Mouse (Mus musculus): Measurements from ENCODE around the gene Pxn. TPM values are rescaled to one million over a fixed set of nuclear protein-coding genes. Genes with fewer than 3 reads are reported as not detected.

Pxn gene
- polyA plus RNA-seq, 1 experiment, result 46.8 TPM

DNA sequence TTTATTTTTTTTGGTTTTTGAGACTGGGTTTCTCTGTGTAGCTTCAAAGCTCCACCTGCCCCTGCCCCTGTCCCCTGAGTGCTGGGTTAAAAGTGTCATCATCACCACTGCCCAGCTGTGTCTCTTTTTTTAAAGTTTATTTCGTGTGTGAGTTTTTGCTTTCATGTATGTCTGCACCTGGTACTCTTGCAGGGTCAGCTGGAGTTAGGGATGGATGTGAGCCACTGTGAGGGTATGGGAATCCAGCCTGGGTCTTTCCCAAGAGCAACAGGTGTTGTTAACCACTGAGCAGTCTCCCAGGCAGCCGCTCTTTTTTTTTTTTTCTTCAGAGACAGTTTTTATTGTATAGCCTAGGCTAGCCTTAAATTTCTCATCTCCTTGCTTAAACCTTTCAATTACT is 80.3 kb downstream of the Pxn start:
- H3K36me3 ChIP-seq (ENCODE audit: control insufficient read depth, insufficient read depth), result peaks cover 93% of the 10 kb centered on the region
- TF ChIP-seq MAX (IDR thresholded peaks at IDR 0.05), result no peak
- TF ChIP-seq MYOD1 (IDR thresholded peaks at IDR 0.05; ENCODE audit: control insufficient read depth, insufficient read length, low read depth), result no peak
- no peak for TF ChIP-seq FOSL1 (IDR thresholded peaks at IDR 0.05; ENCODE audit: insufficient read depth, low read length, poor library complexity, severe bottlenecking)
- no peak for TF ChIP-seq USF1 (IDR thresholded peaks at IDR 0.05; ENCODE audit: low read depth)
- no peak for TF ChIP-seq CEBPB (IDR thresholded peaks at IDR 0.05; ENCODE audit: low read depth)
- TF ChIP-seq MYOG (IDR thresholded peaks at IDR 0.05; ENCODE audit: control insufficient read depth, extremely low read depth, insufficient read length), result no peak
- TF ChIP-seq CTCF (IDR thresholded peaks at IDR 0.05; ENCODE audit: control insufficient read depth, insufficient read depth, insufficient read length), result no peak
- H3K4me3 ChIP-seq (ENCODE audit: insufficient read depth, poor library complexity, severe bottlenecking), result no peak overlapping the region
- H3ac ChIP-seq (ENCODE audit: control insufficient read depth, insufficient read length, low read depth), result no peak overlapping the region
- H3K79me2 ChIP-seq (ENCODE audit: control insufficient read depth, insufficient read depth), result no peaks in the 10 kb centered on the region
- H3K27me3 ChIP-seq (ENCODE audit: control insufficient read depth, insufficient read depth, insufficient read length), result no peaks in the 10 kb centered on the region
- no peaks in the 10 kb centered on the region for H3K79me3 ChIP-seq (ENCODE audit: low read depth)

DNA sequence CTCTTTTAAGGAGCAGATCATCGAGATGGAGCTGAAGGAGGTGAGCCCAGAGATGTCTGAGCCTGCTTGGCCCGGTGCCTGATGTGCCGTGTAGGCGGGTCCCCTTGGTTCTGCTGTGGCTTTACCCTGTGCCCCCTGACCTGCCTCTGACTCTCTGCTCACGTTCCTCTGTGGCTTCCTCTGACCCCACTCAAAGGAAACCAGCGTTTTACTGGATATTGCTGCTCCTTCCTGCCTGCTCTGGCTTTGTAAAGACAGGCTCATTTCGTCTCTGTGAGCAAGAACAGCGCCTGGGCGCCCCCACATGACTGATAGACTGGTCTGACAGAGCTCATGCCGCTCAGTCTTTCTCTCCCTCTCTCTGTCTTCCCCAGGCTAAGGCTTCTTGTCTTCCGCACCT is 84.6 kb downstream of the Pxn start:
- TF ChIP-seq USF1 (IDR thresholded peaks at IDR 0.05; ENCODE audit: low read depth), result no peak
- no peak for TF ChIP-seq FOSL1 (IDR thresholded peaks at IDR 0.05; ENCODE audit: insufficient read depth, low read length, poor library complexity, severe bottlenecking)
- no peak for TF ChIP-seq MAX (IDR thresholded peaks at IDR 0.05)
- TF ChIP-seq CTCF (IDR thresholded peaks at IDR 0.05; ENCODE audit: control insufficient read depth, insufficient read depth, insufficient read length), result no peak
- TF ChIP-seq MYOD1 (IDR thresholded peaks at IDR 0.05; ENCODE audit: control insufficient read depth, insufficient read length, low read depth), result no peak
- TF ChIP-seq CEBPB (IDR thresholded peaks at IDR 0.05; ENCODE audit: low read depth), result no peak
- TF ChIP-seq MYOG (IDR thresholded peaks at IDR 0.05; ENCODE audit: control insufficient read depth, extremely low read depth, insufficient read length), result no peak
- H3ac ChIP-seq (ENCODE audit: control insufficient read depth, insufficient read length, low read depth), result no peak overlapping the region
- no peaks in the 10 kb centered on the region for H3K27me3 ChIP-seq (ENCODE audit: control insufficient read depth, insufficient read depth, insufficient read length)
- no peak overlapping the region for H3K4me3 ChIP-seq (ENCODE audit: insufficient read depth, poor library complexity, severe bottlenecking)
- H3K79me2 ChIP-seq (ENCODE audit: control insufficient read depth, insufficient read depth), result no peaks in the 10 kb centered on the region
- peaks cover 87% of the 10 kb centered on the region for H3K36me3 ChIP-seq (ENCODE audit: control insufficient read depth, insufficient read depth)
- no peaks in the 10 kb centered on the region for H3K79me3 ChIP-seq (ENCODE audit: low read depth)

GRCm38 (mm10) chr5:115591506-115591905 is 85.0 kb downstream of the Pxn start:
- H3K4me3 ChIP-seq (ENCODE audit: insufficient read depth, poor library complexity, severe bottlenecking), result no peak overlapping the region
- no peaks in the 10 kb centered on the region for H3K79me3 ChIP-seq (ENCODE audit: low read depth)
- TF ChIP-seq CEBPB (IDR thresholded peaks at IDR 0.05; ENCODE audit: low read depth) (no peak), USF1 (IDR thresholded peaks at IDR 0.05; ENCODE audit: low read depth) (no peak), CTCF (IDR thresholded peaks at IDR 0.05; ENCODE audit: control insufficient read depth, insufficient read depth, insufficient read length) (no peak)
- peaks cover 82% of the 10 kb centered on the region for H3K36me3 ChIP-seq (ENCODE audit: control insufficient read depth, insufficient read depth)
- H3K27me3 ChIP-seq (ENCODE audit: control insufficient read depth, insufficient read depth, insufficient read length), result no peaks in the 10 kb centered on the region
- H3K79me2 ChIP-seq (ENCODE audit: control insufficient read depth, insufficient read depth), result no peaks in the 10 kb centered on the region
- no peak overlapping the region for H3ac ChIP-seq (ENCODE audit: control insufficient read depth, insufficient read length, low read depth)

- H3K79me2 ChIP-seq (ENCODE audit: control insufficient read depth, insufficient read depth), result no peaks in the 10 kb centered on the region
- no peaks in the 10 kb centered on the region for H3K27me3 ChIP-seq (ENCODE audit: control insufficient read depth, insufficient read depth, insufficient read length)
- H3K79me3 ChIP-seq (ENCODE audit: low read depth), result no peaks in the 10 kb centered on the region
- no peak overlapping the region for H3ac ChIP-seq (ENCODE audit: control insufficient read depth, insufficient read length, low read depth)
- peaks cover 68% of the 10 kb centered on the region for H3K36me3 ChIP-seq (ENCODE audit: control insufficient read depth, insufficient read depth)
- H3K4me3 ChIP-seq (ENCODE audit: insufficient read depth, poor library complexity, severe bottlenecking), result no peak overlapping the region
- TF ChIP-seq USF1 (IDR thresholded peaks at IDR 0.05; ENCODE audit: low read depth) (no peak), CTCF (IDR thresholded peaks at IDR 0.05; ENCODE audit: control insufficient read depth, insufficient read depth, insufficient read length) (no peak), CEBPB (IDR thresholded peaks at IDR 0.05; ENCODE audit: low read depth) (no peak), MYOD1 (IDR thresholded peaks at IDR 0.05; ENCODE audit: control insufficient read depth, insufficient read length, low read depth) (no peak), MYOG (IDR thresholded peaks at IDR 0.05; ENCODE audit: control insufficient read depth, extremely low read depth, insufficient read length) (no peak), FOSL1 (IDR thresholded peaks at IDR 0.05; ENCODE audit: insufficient read depth, low read length, poor library complexity, severe bottlenecking) (no peak), MAX (IDR thresholded peaks at IDR 0.05) (no peak)
Measured at GRCm38 (mm10) chr5:115603561-115603960, 97.1 kb downstream of the Pxn start.

Small RNA genes lying within 50 kb of the gene (microRNA-seq; reads per million reads assigned to microRNA genes)
- gene Mir7029 (ENCODE audit: borderline microRNAs expressed), result 0.20 reads per million

Other genes with a start within 250 kb of the Pxn start
- gene Rnf10, start 233.8 kb upstream of the Pxn start, polyA plus RNA-seq (2012; fragmentation: generic; extraction: Trizol), result 194 TPM
- 27.6 TPM for gene Coq5, start 227.0 kb upstream of the Pxn start, polyA plus RNA-seq (2012; fragmentation: generic; extraction: Trizol)
- gene Dynll1, start 205.7 kb upstream of the Pxn start, polyA plus RNA-seq (2012; fragmentation: generic; extraction: Trizol), result 690 TPM
- 113 TPM for gene Srsf9, start 179.5 kb upstream of the Pxn start, polyA plus RNA-seq (2012; fragmentation: generic; extraction: Trizol)
- 9.3 TPM for gene Gatc, start 165.5 kb upstream of the Pxn start, polyA plus RNA-seq (2012; fragmentation: generic; extraction: Trizol)
- gene Triap1, start 165.5 kb upstream of the Pxn start, polyA plus RNA-seq (2012; fragmentation: generic; extraction: Trizol), result 36.8 TPM
- gene Cox6a1, start 157.7 kb upstream of the Pxn start, polyA plus RNA-seq (2012; fragmentation: generic; extraction: Trizol), result 1,861 TPM
- gene Msi1, start 77.1 kb upstream of the Pxn start, polyA plus RNA-seq (2012; fragmentation: generic; extraction: Trizol), result 0.90 TPM
- not detected for gene Pla2g1b, start 40.4 kb upstream of the Pxn start, polyA plus RNA-seq (2012; fragmentation: generic; extraction: Trizol)
- gene Sirt4, start 22.0 kb upstream of the Pxn start, polyA plus RNA-seq (2012; fragmentation: generic; extraction: Trizol), result 9.2 TPM
- gene Rplp0, start 52.8 kb downstream of the Pxn start, polyA plus RNA-seq (2012; fragmentation: generic; extraction: Trizol), result 5,791 TPM
- 46.2 TPM for gene Gcn1l1, start 58.6 kb downstream of the Pxn start, polyA plus RNA-seq (2012; fragmentation: generic; extraction: Trizol)
- gene Rab35, start 125.2 kb downstream of the Pxn start, polyA plus RNA-seq (2012; fragmentation: generic; extraction: Trizol), result 52.0 TPM
- gene Bicdl1, start 224.9 kb downstream of the Pxn start, polyA plus RNA-seq (2012; fragmentation: generic; extraction: Trizol), result 2.4 TPM